Mouse (Mus musculus) lung, postnatal 0 days (tissue): ENCODE data around the gene Grid2. TPM values are rescaled to one million over a fixed set of nuclear protein-coding genes. Genes with fewer than 3 reads are reported as not detected.

ENCODE experiments used
- ATAC-seq: fragments of 200-750 bp; cut with Nextera tagmentation; 2 replicates; pipeline ENCODE4 v1.8.0; 2017; ENCODE audit warnings: moderate library complexity
- DNase-seq: peaks from one replicate; pipeline ENCODE4 v3.0.0-alpha.2; 2016; ENCODE audit warnings: low spot score
- H3K27ac ChIP-seq: fragments of 300-500 bp; sonication (generic); 2 replicates; pipeline ENCODE4 v1.5.1; 2014; ENCODE audit warnings: antibody characterized with exemption, mild to moderate bottlenecking, low read length, mixed read lengths
- H3K27me3 ChIP-seq: fragments of 300-500 bp; sonication (generic); replicated peaks from 2 replicates; pipeline ENCODE4 v1.6.1; 2014; ENCODE audit warnings: low read length, mixed read lengths; ENCODE audit not compliant: insufficient read depth
- H3K36me3 ChIP-seq: fragments of 300-500 bp; sonication (generic); 2 replicates; pipeline ENCODE4 v1.6.1; 2014; ENCODE audit warnings: low read length, mixed read lengths; ENCODE audit not compliant: insufficient read depth
- H3K4me1 ChIP-seq: fragments of 300-500 bp; sonication (generic); 2 replicates; pipeline ENCODE4 v1.6.1; 2014; ENCODE audit warnings: antibody characterized with exemption, low read depth, low read length, mixed read lengths; ENCODE audit not compliant: insufficient read depth
- H3K4me2 ChIP-seq: fragments of 300-500 bp; sonication (generic); replicated peaks from 2 replicates; pipeline ENCODE4 v1.6.1; 2014; ENCODE audit warnings: low read depth, mild to moderate bottlenecking, low read length, moderate library complexity, mixed read lengths
- H3K4me3 ChIP-seq: fragments of 300-500 bp; sonication (generic); 2 replicates; pipeline ENCODE4 v1.5.1; 2014; ENCODE audit warnings: low read depth, low read length
- H3K9ac ChIP-seq: fragments of 300-500 bp; sonication (generic); replicated peaks from 2 replicates; pipeline ENCODE4 v1.6.1; 2014; ENCODE audit warnings: low read depth, mild to moderate bottlenecking
- H3K9me3 ChIP-seq: fragments of 300-500 bp; sonication (generic); 2 replicates; pipeline ENCODE4 v1.6.1; 2016; ENCODE audit warnings: low read length, mixed read lengths
- CTCF ChIP-seq: IDR thresholded peaks from 2 replicates; pipeline ENCODE4 v1.5.1; 2016; ENCODE audit warnings: antibody characterized with exemption, mild to moderate bottlenecking
- EP300 ChIP-seq: IDR thresholded peaks from 2 replicates; pipeline ENCODE4 v1.6.1; 2016; ENCODE audit warnings: antibody characterized with exemption, mild to moderate bottlenecking, control low read depth
- WGBS: fragments of 180-500 bp; shearing (Covaris S2); extraction: QIAGEN DNeasy Blood & Tissue Kit; methylation state at CpG from one replicate; pipeline ENCODE4 v1.1.7; 2014; 5-methylcytosine and 5-hydroxymethylcytosine counted together
- polyA plus RNA-seq: library from polyadenylated mRNA; unstranded; fragments of >200 nt; fragmentation: Nextera tagmentation; extraction: Ambion mirVana; gene quantifications from 2 replicates; pipeline ENCODE4 v1.2.1, GENCODE M21; 2015

The Grid2 gene
- polyA plus RNA-seq, 1 experiment from 2014 or later, result 0.45 TPM

DNA sequence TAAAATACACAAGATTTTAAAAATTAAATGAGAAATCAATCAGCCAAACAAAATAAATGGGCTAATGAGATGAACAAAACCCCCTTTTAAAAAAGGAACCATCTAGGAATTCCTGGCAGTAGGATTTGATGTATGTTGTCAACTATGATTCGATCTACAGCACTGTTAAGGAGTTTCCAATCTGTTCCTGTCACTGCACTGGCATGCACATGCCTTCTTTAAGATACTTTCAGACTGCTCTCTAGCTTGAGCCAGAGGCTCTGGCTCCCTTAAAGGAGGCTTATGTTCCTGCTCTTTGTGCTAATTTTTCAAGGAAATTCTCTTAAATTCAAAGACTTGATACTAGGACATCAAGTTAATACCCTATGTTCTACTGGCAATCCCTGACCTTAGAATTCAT is 984.9 kb downstream of the Grid2 start:
- WGBS, result 43% methylated on average over 1 of the region's 1 CpGs
- Histone ChIP-seq H3K27me3 (no peaks in the 10 kb centered on the region), H3K4me3 (no peak overlapping the region), H3K36me3 (no peaks in the 10 kb centered on the region), H3K27ac (no peak overlapping the region), H3K9me3 (no peaks in the 10 kb centered on the region), H3K9ac (no peak overlapping the region), H3K4me1 (no peaks in the 10 kb centered on the region), H3K4me2 (no peak overlapping the region)
- ATAC-seq (no peak), DNase-seq (no peak)
- TF ChIP-seq EP300 (no peak), CTCF (no peak)

DNA sequence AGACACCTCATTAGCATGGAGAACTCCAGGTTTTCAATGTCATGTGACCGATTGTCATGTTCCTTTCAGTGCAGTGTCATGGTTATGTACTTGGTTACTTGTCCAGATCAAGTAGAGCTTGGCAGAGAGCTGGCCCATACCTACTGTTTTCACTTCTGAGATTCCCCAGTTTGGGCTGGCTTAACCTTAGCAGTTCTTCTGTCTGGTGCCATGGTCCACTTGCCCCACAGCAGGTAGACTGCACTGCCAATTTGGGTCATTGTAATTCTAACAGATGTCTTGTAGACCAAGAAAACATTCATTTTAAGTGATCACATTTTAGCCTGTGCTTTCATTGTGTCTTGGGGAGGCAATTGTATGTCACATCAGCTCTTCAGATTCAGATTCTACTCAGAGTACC is 990.3 kb downstream of the Grid2 start:
- Histone ChIP-seq H3K4me3 (no peak overlapping the region), H3K4me1 (no peaks in the 10 kb centered on the region), H3K9ac (no peak overlapping the region), H3K27me3 (no peaks in the 10 kb centered on the region), H3K27ac (no peak overlapping the region), H3K4me2 (no peak overlapping the region), H3K36me3 (no peaks in the 10 kb centered on the region), H3K9me3 (no peaks in the 10 kb centered on the region)
- DNase-seq (no peak), ATAC-seq (no peak)
- TF ChIP-seq CTCF, result no peak
- no peak for TF ChIP-seq EP300
- 77% methylated on average over 1 of the region's 1 CpGs for WGBS

DNA sequence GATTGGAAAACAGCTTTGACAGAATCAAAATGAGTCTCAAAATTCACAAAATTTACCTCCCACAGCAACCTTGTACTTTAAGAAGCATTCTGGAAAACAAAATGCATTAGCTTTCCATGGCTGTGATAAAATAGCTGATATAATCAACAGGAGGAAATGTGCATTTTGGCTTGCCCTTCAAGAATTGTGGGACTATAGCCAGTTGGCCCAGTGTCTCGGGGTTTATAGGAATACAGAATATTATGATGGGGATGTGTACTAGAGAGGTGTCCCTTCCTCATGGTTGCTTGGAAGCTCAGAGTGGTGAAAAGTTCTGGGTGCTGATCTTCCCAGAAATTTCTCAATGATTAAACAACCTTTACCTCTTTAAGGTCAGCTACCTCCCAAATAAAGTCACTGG is 995.4 kb downstream of the Grid2 start:
- no peak for ATAC-seq

GRCm38 (mm10) chr6:64263517-64263916 is 1007.8 kb downstream of the Grid2 start:
- H3K36me3 ChIP-seq, result no peaks in the 10 kb centered on the region
- no peak overlapping the region for H3K9ac ChIP-seq
- H3K27me3 ChIP-seq, result no peaks in the 10 kb centered on the region
- no peak overlapping the region for H3K4me2 ChIP-seq
- no peak overlapping the region for H3K4me3 ChIP-seq
- DNase-seq (no peak), ATAC-seq (no peak)
- no peak overlapping the region for H3K27ac ChIP-seq
- no peaks in the 10 kb centered on the region for H3K9me3 ChIP-seq
- no peaks in the 10 kb centered on the region for H3K4me1 ChIP-seq
- TF ChIP-seq EP300 (no peak), CTCF (no peak)
- WGBS, result 83% methylated on average over 4 of the region's 4 CpGs

More for the DNA sequence above, 995.4 kb downstream of the Grid2 start:
- Histone ChIP-seq H3K4me2 (no peak overlapping the region), H3K27me3 (no peaks in the 10 kb centered on the region), H3K4me1 (no peaks in the 10 kb centered on the region), H3K36me3 (no peaks in the 10 kb centered on the region), H3K9me3 (no peaks in the 10 kb centered on the region), H3K9ac (no peak overlapping the region), H3K27ac (no peak overlapping the region), H3K4me3 (no peak overlapping the region)
- WGBS, result 39% methylated on average over 1 of the region's 1 CpGs
- no peak for DNase-seq
- TF ChIP-seq EP300, result no peak
- TF ChIP-seq CTCF, result no peak

DNA sequence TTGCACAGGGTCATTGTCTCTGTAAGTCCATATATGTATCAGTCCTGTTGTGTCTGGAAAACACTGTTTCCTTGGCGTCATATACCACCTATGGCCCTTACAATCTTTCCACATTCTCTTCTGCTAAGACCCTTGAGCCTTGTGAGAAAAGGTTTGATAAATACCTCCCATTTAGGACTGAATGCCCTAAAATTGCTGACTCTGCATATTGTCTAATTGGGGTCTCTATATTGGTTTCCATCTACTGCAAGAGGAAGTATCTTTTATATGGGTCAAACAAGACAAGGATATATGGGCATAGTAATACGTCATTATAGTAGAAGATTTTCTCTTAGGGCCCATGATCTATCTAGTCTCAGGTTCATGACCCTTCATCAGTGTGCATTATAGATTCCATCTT is 1008.5 kb downstream of the Grid2 start:
- Histone ChIP-seq H3K9ac (no peak overlapping the region), H3K27ac (no peak overlapping the region), H3K9me3 (no peaks in the 10 kb centered on the region), H3K4me1 (no peaks in the 10 kb centered on the region), H3K36me3 (no peaks in the 10 kb centered on the region), H3K4me3 (no peak overlapping the region), H3K4me2 (no peak overlapping the region), H3K27me3 (no peaks in the 10 kb centered on the region)
- no peak for ATAC-seq
- WGBS, result 84% methylated on average over 2 of the region's 2 CpGs
- TF ChIP-seq CTCF, result no peak
- no peak for TF ChIP-seq EP300
- no peak for DNase-seq

- TF ChIP-seq EP300 (no peak), CTCF (no peak)
- WGBS, result 26% methylated on average over 2 of the region's 2 CpGs
Observed at GRCm38 (mm10) chr6:64274319-64275114, 1018.8 kb downstream of the Grid2 start.

DNA sequence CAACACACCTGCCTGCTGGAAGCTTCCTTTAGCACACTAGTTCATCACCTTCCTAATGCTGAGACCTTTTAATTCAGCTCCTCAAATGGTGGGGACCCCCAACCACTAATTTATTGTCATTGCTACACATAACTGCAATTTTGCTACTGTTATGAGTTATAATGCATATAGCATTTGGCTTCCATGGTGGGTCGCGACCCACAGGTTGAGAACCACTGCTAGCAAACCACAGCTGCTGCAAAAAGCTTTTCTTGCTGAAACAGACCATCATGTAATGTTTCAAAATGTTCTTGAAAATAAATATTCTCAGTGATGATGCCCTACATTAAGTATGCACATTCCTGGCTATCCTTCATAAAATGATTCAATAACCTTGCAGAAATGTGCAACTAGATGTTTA is 1024.3 kb downstream of the Grid2 start:
- H3K9ac ChIP-seq, result no peak overlapping the region
- 86% methylated on average over 2 of the region's 2 CpGs for WGBS
- H3K36me3 ChIP-seq, result no peaks in the 10 kb centered on the region
- no peaks in the 10 kb centered on the region for H3K9me3 ChIP-seq
- H3K4me3 ChIP-seq, result no peak overlapping the region
- H3K27ac ChIP-seq, result no peak overlapping the region
- DNase-seq (no peak), ATAC-seq (no peak)
- no peak overlapping the region for H3K4me2 ChIP-seq
- no peaks in the 10 kb centered on the region for H3K4me1 ChIP-seq
- TF ChIP-seq EP300, result no peak
- H3K27me3 ChIP-seq, result no peaks in the 10 kb centered on the region

More at GRCm38 (mm10) chr6:64274319-64275114, 1018.8 kb downstream of the Grid2 start:
- DNase-seq (no peak), ATAC-seq (no peak)
- H3K27me3 ChIP-seq, result no peaks in the 10 kb centered on the region
- no peak overlapping the region for H3K9ac ChIP-seq
- no peak overlapping the region for H3K27ac ChIP-seq
- no peak overlapping the region for H3K4me2 ChIP-seq
- no peaks in the 10 kb centered on the region for H3K36me3 ChIP-seq
- H3K4me1 ChIP-seq, result no peaks in the 10 kb centered on the region
- no peaks in the 10 kb centered on the region for H3K9me3 ChIP-seq
- H3K4me3 ChIP-seq, result no peak overlapping the region
